Mouse (Mus musculus) bone marrow macrophage, adult 2 months (primary cell): ENCODE results near the gene Fads1. TPM values are rescaled to one million over a fixed set of nuclear protein-coding genes. Genes with fewer than 3 reads are reported as not detected.
A peak's percentile ranks its signal among the peaks of the same experiment; 100 is the strongest.

ENCODE experiments used
- H3K27ac ChIP-seq: 2 replicates; pipeline ENCODE4 v1.5.1; 2012; ENCODE audit warnings: low read depth, low read length; ENCODE audit not compliant: insufficient read depth
- H3K4me1 ChIP-seq: 2 replicates; pipeline ENCODE4 v1.6.1; 2012; ENCODE audit warnings: low read length; ENCODE audit not compliant: control insufficient read depth, insufficient read depth
- H3K4me3 ChIP-seq: 2 replicates; pipeline ENCODE4 v1.5.1; 2012; ENCODE audit warnings: mild to moderate bottlenecking, low read length, moderate library complexity; ENCODE audit not compliant: insufficient read depth
- CTCF ChIP-seq: IDR thresholded peaks from 2 replicates; pipeline ENCODE4 v1.5.1; 2012; ENCODE audit warnings: low read depth, mild to moderate bottlenecking, low read length, moderate library complexity
- POLR2A ChIP-seq: IDR thresholded peaks from 2 replicates; pipeline ENCODE4 v1.6.1; 2012; ENCODE audit warnings: mild to moderate bottlenecking, low read depth, low read length, borderline replicate concordance
- polyA plus RNA-seq: library from polyadenylated mRNA; stranded (reverse); fragments of >200 nt; gene quantifications from 2 replicates; pipeline ENCODE4 v1.2.4, GENCODE M21; 2012; ENCODE audit not compliant: missing spikeins, insufficient read depth, insufficient read length

The Fads1 gene
- polyA plus RNA-seq, 1 experiment: 119 TPM

- H3K4me1 ChIP-seq: peaks cover 5% of the 10 kb centered on the region
- TF ChIP-seq CTCF: no peak
- no peak for TF ChIP-seq POLR2A
- peak overlapping the region; percentile 54 for H3K27ac ChIP-seq
- peak overlapping the region; percentile 86 for H3K4me3 ChIP-seq
Measured at GRCm38 (mm10) chr19:10204616-10205001, 21.9 kb downstream of the Fads1 start.

GRCm38 (mm10) chr19:10205051-10205450 lies 22.4 kb downstream of the Fads1 start:
- no peak for TF ChIP-seq CTCF
- no peak for TF ChIP-seq POLR2A
- Histone ChIP-seq H3K27ac (no peak overlapping the region), H3K4me3 (no peak overlapping the region; the same call in 1 of the 2 replicates), H3K4me1 (peaks cover 10% of the 10 kb centered on the region)

GRCm38 (mm10) chr19:10208851-10209250 lies 26.2 kb downstream of the Fads1 start:
- H3K4me1 ChIP-seq: peaks cover 23% of the 10 kb centered on the region
- H3K27ac ChIP-seq: no peak overlapping the region
- H3K4me3 ChIP-seq: no peak overlapping the region
- no peak for TF ChIP-seq POLR2A

- Histone ChIP-seq H3K4me3 (no peak overlapping the region), H3K4me1 (peaks cover 19% of the 10 kb centered on the region), H3K27ac (peak overlapping the region; percentile 15; the same call in 1 of the 2 replicates)
- no peak for TF ChIP-seq CTCF
- no peak for TF ChIP-seq POLR2A
Measured at GRCm38 (mm10) chr19:10210885-10211284, 28.2 kb downstream of the Fads1 start.

- Histone ChIP-seq H3K4me3 (no peak overlapping the region), H3K4me1 (peaks cover 19% of the 10 kb centered on the region), H3K27ac (no peak overlapping the region)
- TF ChIP-seq POLR2A: no peak
Measured at GRCm38 (mm10) chr19:10213796-10214471, 31.2 kb downstream of the Fads1 start.

GRCm38 (mm10) chr19:10216101-10216500 lies 33.4 kb downstream of the Fads1 start:
- TF ChIP-seq POLR2A (no peak), CTCF (no peak)
- peaks cover 3% of the 10 kb centered on the region for H3K4me1 ChIP-seq
- H3K27ac ChIP-seq: no peak overlapping the region
- no peak overlapping the region for H3K4me3 ChIP-seq

GRCm38 (mm10) chr19:10219108-10219507 lies 36.4 kb downstream of the Fads1 start:
- Histone ChIP-seq H3K27ac (no peak overlapping the region), H3K4me1 (no peaks in the 10 kb centered on the region), H3K4me3 (no peak overlapping the region)
- TF ChIP-seq POLR2A (no peak), CTCF (peak; percentile 89)

- no peak for TF ChIP-seq CTCF
- no peak for TF ChIP-seq POLR2A
Measured at GRCm38 (mm10) chr19:10219593-10219992, 36.9 kb downstream of the Fads1 start.

GRCm38 (mm10) chr19:10221585-10221984 lies 38.9 kb downstream of the Fads1 start:
- Histone ChIP-seq H3K4me3 (no peak overlapping the region), H3K27ac (no peak overlapping the region), H3K4me1 (no peaks in the 10 kb centered on the region)
- no peak for TF ChIP-seq POLR2A
- TF ChIP-seq CTCF: no peak

More at GRCm38 (mm10) chr19:10219593-10219992, 36.9 kb downstream of the Fads1 start:
- no peaks in the 10 kb centered on the region for H3K4me1 ChIP-seq
- H3K4me3 ChIP-seq: no peak overlapping the region
- H3K27ac ChIP-seq: no peak overlapping the region

- no peak overlapping the region for H3K27ac ChIP-seq
- no peak overlapping the region for H3K4me3 ChIP-seq
- no peak for TF ChIP-seq POLR2A
- TF ChIP-seq CTCF: no peak
- no peaks in the 10 kb centered on the region for H3K4me1 ChIP-seq
Measured at GRCm38 (mm10) chr19:10222656-10223055, 40.0 kb downstream of the Fads1 start.
